8 mouse cellular contexts compared by ENCODE assay signal in genomic region chr6:71831581-71831960, GRCm38 (mm10). TPM values are rescaled to one million over a fixed set of nuclear protein-coding genes. Genes with fewer than 3 reads are reported as not detected.
DNase-seq lines count a peak whose midpoint lies in the region; ATAC-seq and TF ChIP-seq lines count a peak whose summit lies in the region.

No protein-coding gene starts in this region.

- intact Hi-C loops in heart, postnatal 36 days (cut with DNase I), result no loop called here

- peak overlapping the region; percentile 80 for H3K9ac ChIP-seq in forebrain, embryonic 16.5 days (replicated peaks; ENCODE audit: low read depth, low read length)
- H3K9ac ChIP-seq in lung, embryonic 14.5 days, result peak overlapping the region; percentile 85

- peaks cover 30% of the 10 kb centered on the region for H3K36me3 ChIP-seq in G1E (replicated peaks)
- no peaks in the 10 kb centered on the region for H3K36me3 ChIP-seq in forebrain, embryonic 16.5 days (ENCODE audit: control insufficient read depth, insufficient read depth)
- H3K36me3 ChIP-seq in lung, embryonic 14.5 days (ENCODE audit: insufficient read depth), result peaks cover 9% of the 10 kb centered on the region; the same call in 1 of the 2 replicates
- H3K36me3 ChIP-seq in thymus, adult 2 months (ENCODE audit: control insufficient read depth, insufficient read depth, low read length), result no peaks in the 10 kb centered on the region

- ATAC-seq in G1E (ENCODE audit: extremely low read depth, insufficient number of reproducible peaks, low FRiP score, poor library complexity, severe bottlenecking), result peak; percentile 93
- peak; percentile 99 for ATAC-seq in forebrain, embryonic 16.5 days
- peak; percentile 99 for ATAC-seq in lung, embryonic 14.5 days (ENCODE audit: insufficient read depth)

- 0 out of 2 replicates have a peak, but pooled peaks have one; percentile 22 for TF ChIP-seq POLR2A in olfactory bulb, adult 2 months (IDR thresholded peaks at IDR 0.05; ENCODE audit: insufficient read depth, low read depth, low read length)
- TF ChIP-seq POLR2A in thymus, adult 2 months (IDR thresholded peaks at IDR 0.05; ENCODE audit: control insufficient read depth, extremely low read depth, insufficient read depth, low read length, poor library complexity), result no peak; the same call in none of the 2 replicates

- H3K9me3 ChIP-seq in G1E (replicated peaks), result no peaks in the 10 kb centered on the region
- no peaks in the 10 kb centered on the region for H3K9me3 ChIP-seq in forebrain, embryonic 16.5 days (ENCODE audit: control insufficient read depth, low read length)
- no peaks in the 10 kb centered on the region for H3K9me3 ChIP-seq in lung, embryonic 14.5 days (ENCODE audit: low read depth, low read length)

- WGBS in forebrain, embryonic 16.5 days, result 0% methylated on average over 21 of the region's 21 CpGs
- 0% methylated on average over 21 of the region's 21 CpGs for WGBS in lung, embryonic 14.5 days
- WGBS in olfactory bulb, adult 2 months, result under 1% methylated on average over 21 of the region's 21 CpGs
- under 1% methylated on average over 21 of the region's 21 CpGs for WGBS in thymus, adult 2 months

- peak overlapping the region; percentile 99 for H3K4me3 ChIP-seq in G1E (ENCODE audit: low read depth, low read length)
- peak overlapping the region; percentile 91 for H3K4me3 ChIP-seq in forebrain, embryonic 16.5 days (replicated peaks; ENCODE audit: low read length)
- H3K4me3 ChIP-seq in layer of hippocampus, adult 2 months, result peak overlapping the region; percentile 79
- H3K4me3 ChIP-seq in lung, embryonic 14.5 days (ENCODE audit: low read depth, low read length), result peak overlapping the region; percentile 93
- H3K4me3 ChIP-seq in olfactory bulb, adult 2 months (ENCODE audit: insufficient read depth, low read depth, low read length), result peak overlapping the region; percentile 95
- H3K4me3 ChIP-seq in thymus, adult 2 months (ENCODE audit: control insufficient read depth, insufficient read depth, low read length), result peak overlapping the region; percentile 59

- peak; percentile 97 for DNase-seq in G1E (ENCODE audit: low spot score)
- DNase-seq in cerebellum, adult 18-20 months, result peak; percentile 93 to 98
- DNase-seq in heart, postnatal 36 days, result peak; percentile 89 to 91
- DNase-seq in layer of hippocampus, adult 2 months (ENCODE audit: low spot score in 2 of 2), result peak; percentile 95 to 98
- peak; percentile 97 for DNase-seq in lung, embryonic 14.5 days
- DNase-seq in thymus, adult 2 months, result peak; percentile 91

- H3K4me2 ChIP-seq in forebrain, embryonic 16.5 days (ENCODE audit: low read length), result peak overlapping the region; percentile 84
- H3K4me2 ChIP-seq in lung, embryonic 14.5 days, result peak overlapping the region; percentile 83

- no peak for TF ChIP-seq CTCF in G1E (IDR thresholded peaks at IDR 0.05; ENCODE audit: low read depth, low read length)
- no peak for TF ChIP-seq CTCF in layer of hippocampus, adult 2 months (conservative IDR thresholded peaks at IDR 0.05)
- no peak; the same call in 1 of the 2 replicates for TF ChIP-seq CTCF in lung, embryonic 14.5 days (IDR thresholded peaks at IDR 0.05; ENCODE audit: low read depth)
- TF ChIP-seq CTCF in olfactory bulb, adult 2 months (IDR thresholded peaks at IDR 0.05; ENCODE audit: insufficient read depth, low read depth, low read length), result no peak
- peak; percentile 21; the same call in 1 of the 2 replicates for TF ChIP-seq CTCF in thymus, adult 2 months (IDR thresholded peaks at IDR 0.05; ENCODE audit: borderline replicate concordance, control insufficient read depth, extremely low read depth, insufficient read depth, low read length, poor library complexity)

- H3K4me1 ChIP-seq in G1E (ENCODE audit: insufficient read depth, low read depth, low read length), result peaks cover 17% of the 10 kb centered on the region
- H3K4me1 ChIP-seq in forebrain, embryonic 16.5 days (replicated peaks; ENCODE audit: control insufficient read depth, insufficient read depth, low read length), result peaks cover 14% of the 10 kb centered on the region
- peaks cover 5% of the 10 kb centered on the region; the same call in 1 of the 2 replicates for H3K4me1 ChIP-seq in lung, embryonic 14.5 days (ENCODE audit: insufficient read depth)
- no peaks in the 10 kb centered on the region; the same call in 1 of the 2 replicates for H3K4me1 ChIP-seq in olfactory bulb, adult 2 months (ENCODE audit: control insufficient read depth, insufficient read depth, low read length)
- H3K4me1 ChIP-seq in thymus, adult 2 months (replicated peaks; ENCODE audit: control insufficient read depth, insufficient read depth, low read length), result no peaks in the 10 kb centered on the region

- no peaks in the 10 kb centered on the region; the same call in 1 of the 2 replicates for H3K27me3 ChIP-seq in G1E (ENCODE audit: insufficient read depth, low read length)
- no peaks in the 10 kb centered on the region for H3K27me3 ChIP-seq in forebrain, embryonic 16.5 days (replicated peaks; ENCODE audit: control insufficient read depth, insufficient read depth, low read length)
- no peaks in the 10 kb centered on the region for H3K27me3 ChIP-seq in lung, embryonic 14.5 days (ENCODE audit: insufficient read depth, low read length)
- H3K27me3 ChIP-seq in thymus, adult 2 months (ENCODE audit: control insufficient read depth, insufficient read depth, low read length), result no peaks in the 10 kb centered on the region

- H3K27ac ChIP-seq in forebrain, embryonic 16.5 days (ENCODE audit: low read length), result peak overlapping the region; percentile 93
- H3K27ac ChIP-seq in layer of hippocampus, adult 2 months, result peak overlapping the region; percentile 94
- H3K27ac ChIP-seq in lung, embryonic 14.5 days (ENCODE audit: low read depth), result peak overlapping the region; percentile 90
- H3K27ac ChIP-seq in olfactory bulb, adult 2 months (ENCODE audit: insufficient read depth, low read depth, low read length), result peak overlapping the region; percentile 93
- H3K27ac ChIP-seq in thymus, adult 2 months (ENCODE audit: control insufficient read depth, insufficient read depth, low read length), result peak overlapping the region; percentile 8

RNA-seq across cellular contexts. Expression of gene Immt, which starts 0.4 kb away (rescaled TPM):
- 139 and 169 TPM in 2 replicates for total RNA-seq in G1E (2014; fragmentation: Nextera tagmentation)
- total RNA-seq in G1E (2017), result 147 and 163 TPM in 2 replicates
- polyA plus RNA-seq in G1E (2012), result 25.6 and 38.1 TPM in 2 replicates
- 148 and 155 TPM in 2 replicates for polyA plus RNA-seq in forebrain, embryonic 16.5 days (2015; fragmentation: Nextera tagmentation; extraction: Ambion mirVana)
- 100 to 1,000 TPM; 614 to 663 TPM for total RNA-seq in heart, postnatal 36 days (2021)
- 100 to 1,000 TPM; 131 to 137 TPM for total RNA-seq in layer of hippocampus, adult 2 months (2021)
- polyA plus RNA-seq in lung, embryonic 14.5 days (2014; fragmentation: Nextera tagmentation; extraction: Ambion mirVana), result 193 and 196 TPM in 2 replicates
- polyA plus RNA-seq in olfactory bulb, adult 2 months (2012; ENCODE audit: insufficient read depth, insufficient read length, low replicate concordance, missing spikeins), result not detected in 2 replicates
- 47.7 and 52.3 TPM in 2 replicates for polyA plus RNA-seq in thymus, adult 2 months (2012; rRNA removed)

RNA-seq across cellular contexts. Expression of gene Mrpl35, which starts 4.8 kb away (rescaled TPM):
- 34.2 and 40.3 TPM in 2 replicates for total RNA-seq in G1E (2014; fragmentation: Nextera tagmentation)
- 32.9 and 50.2 TPM in 2 replicates for total RNA-seq in G1E (2017)
- 0.77 and 1.0 TPM in 2 replicates for polyA plus RNA-seq in G1E (2012)
- polyA plus RNA-seq in forebrain, embryonic 16.5 days (2015; fragmentation: Nextera tagmentation; extraction: Ambion mirVana), result 42.9 and 43.8 TPM in 2 replicates
- 10 to 100 TPM; 48.1 to 48.7 TPM for total RNA-seq in heart, postnatal 36 days (2021)
- total RNA-seq in layer of hippocampus, adult 2 months (2021), result 10 to 100 TPM; 31.2 to 31.8 TPM
- 66.5 and 66.7 TPM in 2 replicates for polyA plus RNA-seq in lung, embryonic 14.5 days (2014; fragmentation: Nextera tagmentation; extraction: Ambion mirVana)
- not detected in 2 replicates for polyA plus RNA-seq in olfactory bulb, adult 2 months (2012; ENCODE audit: insufficient read depth, insufficient read length, low replicate concordance, missing spikeins)
- 9.2 and 10.9 TPM in 2 replicates for polyA plus RNA-seq in thymus, adult 2 months (2012; rRNA removed)

Comparison
In these comparisons a context has a peak if more than half of its experiments do, and no peak if none do; other contexts are left out.
1. Peak in every context shown above with its lines: DNase-seq, ATAC-seq, H3K4me3 ChIP-seq and H3K27ac ChIP-seq.
2. H3K27ac ChIP-seq: peak in every context shown above with its lines; median percentile 94 in layer of hippocampus, adult 2 months; 93 in forebrain, embryonic 16.5 days; 93 in olfactory bulb, adult 2 months; 90 in lung, embryonic 14.5 days; 8 in thymus, adult 2 months.